ENCODE assay signal across 14 mouse cellular contexts in the genomic region with DNA sequence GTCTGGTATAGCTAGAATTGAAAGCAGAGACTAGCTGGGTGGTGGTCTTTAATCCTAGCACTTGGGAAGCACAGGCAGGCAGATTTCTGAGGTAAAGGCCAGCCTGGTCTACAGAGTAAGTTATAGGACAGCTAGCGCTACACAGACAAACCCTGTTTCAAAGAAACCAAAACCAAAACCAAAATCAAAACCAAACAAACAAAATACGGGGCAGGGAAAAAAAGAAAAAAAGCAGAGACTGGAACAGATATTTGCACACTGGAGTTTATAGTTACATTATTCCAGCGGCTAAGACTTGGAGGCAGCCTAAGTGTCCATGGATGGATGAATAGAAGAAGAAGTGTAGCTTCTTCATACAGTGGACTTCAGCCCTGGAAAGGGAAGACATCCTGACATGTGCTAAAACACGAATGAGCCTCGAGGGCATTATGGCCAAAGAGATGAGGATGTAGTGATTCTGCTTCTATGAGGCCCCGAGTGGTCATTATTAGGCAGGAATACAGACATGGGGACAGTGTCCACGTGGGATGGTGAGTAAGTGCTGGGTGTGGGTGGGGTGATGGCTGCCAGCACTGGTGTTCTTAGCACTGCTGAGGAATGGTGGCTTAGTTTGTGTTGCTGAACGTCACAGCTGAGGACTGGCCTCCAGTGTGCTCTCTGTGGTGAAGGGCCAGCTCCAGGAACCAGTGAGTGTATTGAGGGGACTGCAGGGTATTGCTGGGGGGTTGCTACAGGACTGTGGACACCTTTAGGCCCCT. TPM values are rescaled to one million over a fixed set of nuclear protein-coding genes. Genes with fewer than 3 reads are reported as not detected.
A peak's percentile ranks its signal among the peaks of the same experiment; 100 is the strongest.
DNase-seq lines count a peak whose midpoint lies in the region; ATAC-seq and TF ChIP-seq lines count a peak whose summit lies in the region.
"Had no signal": no experiment of that assay in that cellular context is flagged by ENCODE, and none has a peak within 500 bp of the region (broad histone marks: within the 10 kb centered on the region; RNA-seq: fewer than 3 reads in every experiment).

No protein-coding gene starts in this region.

- H3K4me2 ChIP-seq in lung, postnatal 0 days (replicated peaks; ENCODE audit: low read depth, low read length), result no peak overlapping the region
- H3K4me2 ChIP-seq in hindbrain, postnatal 0 days (ENCODE audit: low read depth, low read length), result no peak overlapping the region
- H3K4me2 ChIP-seq: limb, embryonic 15.5 days had no signal

- H3K9ac ChIP-seq in lung, postnatal 0 days (replicated peaks; ENCODE audit: low read depth), result no peak overlapping the region
- no peak overlapping the region for H3K9ac ChIP-seq in hindbrain, postnatal 0 days (replicated peaks; ENCODE audit: low read length)
- H3K9ac ChIP-seq: limb, embryonic 15.5 days had no signal

- H3K4me3 ChIP-seq in gastrocnemius, adult 2 months, result peak overlapping the region; percentile 41
- no peak overlapping the region for H3K4me3 ChIP-seq in lung, postnatal 0 days (ENCODE audit: low read depth, low read length)
- no peak overlapping the region for H3K4me3 ChIP-seq in hindbrain, postnatal 0 days (ENCODE audit: low read length)
- H3K4me3 ChIP-seq: limb, embryonic 15.5 days had no signal

- no peak for TF ChIP-seq CTCF in gastrocnemius, adult 2 months (IDR thresholded peaks at IDR 0.05)
- no peak for TF ChIP-seq CTCF in lung, postnatal 0 days (IDR thresholded peaks at IDR 0.05)
- TF ChIP-seq CTCF in hindbrain, postnatal 0 days (IDR thresholded peaks at IDR 0.05; ENCODE audit: low read depth), result no peak

- TF ChIP-seq EP300 in lung, postnatal 0 days (IDR thresholded peaks at IDR 0.05), result no peak

- peak overlapping the region; percentile 69 for H3K27ac ChIP-seq in gastrocnemius, adult 2 months
- peak overlapping the region; percentile 52 for H3K27ac ChIP-seq in lung, postnatal 0 days (ENCODE audit: low read length)
- no peak overlapping the region for H3K27ac ChIP-seq in hindbrain, postnatal 0 days
- H3K27ac ChIP-seq: limb, embryonic 15.5 days had no signal

- intact Hi-C loops in gastrocnemius, adult 2 months (cut with DNase I), result no loop called here

- no peaks in the 10 kb centered on the region for H3K9me3 ChIP-seq in lung, postnatal 0 days (ENCODE audit: low read length)
- H3K9me3 ChIP-seq in hindbrain, postnatal 0 days (ENCODE audit: low read length), result no peaks in the 10 kb centered on the region
- H3K9me3 ChIP-seq: limb, embryonic 15.5 days had no signal

- no peaks in the 10 kb centered on the region for H3K27me3 ChIP-seq in lung, postnatal 0 days (replicated peaks; ENCODE audit: insufficient read depth, low read length)
- H3K27me3 ChIP-seq in hindbrain, postnatal 0 days (ENCODE audit: insufficient read depth, low read length), result no peaks in the 10 kb centered on the region
- H3K27me3 ChIP-seq: limb, embryonic 15.5 days had no signal

- H3K36me3 ChIP-seq in lung, postnatal 0 days (ENCODE audit: insufficient read depth, low read length), result 0 out of 2 replicates have a peak, but pooled peaks cover 4% of the 10 kb centered on the region
- H3K36me3 ChIP-seq in hindbrain, postnatal 0 days (ENCODE audit: insufficient read depth, low read length), result no peaks in the 10 kb centered on the region

- no peaks in the 10 kb centered on the region for H3K4me1 ChIP-seq in lung, postnatal 0 days (ENCODE audit: insufficient read depth, low read depth, low read length)
- H3K4me1 ChIP-seq in hindbrain, postnatal 0 days (ENCODE audit: insufficient read depth, low read length), result no peaks in the 10 kb centered on the region; the same call in 1 of the 2 replicates

- DNase-seq in gastrocnemius, adult 2 months, result peak; percentile 51
- DNase-seq in gastrocnemius, adult 8-10 months (ENCODE audit: low spot score in 2 of 2), result no peak
- no peak for DNase-seq in lung, postnatal 0 days (ENCODE audit: low spot score)
- DNase-seq in lung, adult 18-20 months, result no peak
- peak; percentile 23 for DNase-seq in skeletal muscle tissue, adult 2 months (ENCODE audit: low read depth, low spot score)
- no peak for DNase-seq in hindbrain, postnatal 0 days (ENCODE audit: low spot score)
- no peak for DNase-seq in thymus, postnatal 14 days
- DNase-seq: adrenal gland, postnatal 25 days; cerebellum, adult 11-12 months; kidney, postnatal 10 days; layer of hippocampus, postnatal 36 days had no signal

- WGBS in lung, postnatal 0 days, result 71% methylated on average over 8 of the region's 8 CpGs
- WGBS in hindbrain, postnatal 0 days, result 85% methylated on average over 8 of the region's 8 CpGs

- ATAC-seq in lung, postnatal 0 days, result no peak
- peak; percentile 64 for ATAC-seq in inflammation-experienced regulatory T-cells, adult 6 months
- no peak for ATAC-seq in hindbrain, postnatal 0 days
- ATAC-seq: hindbrain, embryonic 16.5 days had no signal

RNA-seq across cellular contexts. Expression of gene Rgs12, which starts 24.5 kb away (rescaled TPM):
- total RNA-seq in gastrocnemius, adult 2 months (2021), result 1 to 10 TPM; 2.2 to 3.0 TPM
- 1 to 10 TPM; 1.8 to 2.6 (median 2.2) TPM for total RNA-seq in gastrocnemius, adult 8-10 months (2022)
- polyA plus RNA-seq in lung, postnatal 0 days (2015; fragmentation: Nextera tagmentation; extraction: Ambion mirVana), result 45.5 and 46.7 TPM in 2 replicates
- polyA plus RNA-seq in inflammation-experienced regulatory T-cells, adult 6 months (2017; shearing (Covaris generic)), result 10 to 100 TPM in 1 of 3 experiments, 1 to 10 TPM in 2; 5.4 to 10.7 (median 9.9) TPM
- total RNA-seq in hindbrain, postnatal 0 days (2014; rRNA removed), result 57.9 and 62.5 TPM in 2 replicates
- 32.3 and 35.1 TPM in 2 replicates for polyA plus RNA-seq in hindbrain, postnatal 0 days (2015; fragmentation: Nextera tagmentation; extraction: Ambion mirVana)

Comparison
In these comparisons a context has a peak if more than half of its experiments do, and no peak if none do; other contexts are left out.
1. DNase-seq: peak in gastrocnemius, adult 2 months (single experiment) and skeletal muscle tissue, adult 2 months (single experiment); none in gastrocnemius, adult 8-10 months (0 of 2), lung, postnatal 0 days (single experiment), lung, adult 18-20 months (0 of 2), hindbrain, postnatal 0 days (single experiment) and thymus, postnatal 14 days (single experiment).
2. RNA of gene Rgs12, which starts 24.5 kb away (total RNA-seq): 57.9 to 62.5 TPM in hindbrain, postnatal 0 days; 2.2 to 3.0 TPM in gastrocnemius, adult 2 months and 1.8 to 2.6 TPM in gastrocnemius, adult 8-10 months; every median in the first group is over 10 times any median in the second.